Mouse (Mus musculus): ENCODE results near the gene Myo3b. TPM values are rescaled to one million over a fixed set of nuclear protein-coding genes. Genes with fewer than 3 reads are reported as not detected.
A peak's percentile ranks its signal among the peaks of the same experiment; 100 is the strongest.

Myo3b gene
- polyA plus RNA-seq, 1 experiment from 2014 or later = not detected

- H3K27me3 ChIP-seq (ENCODE audit: control insufficient read depth, insufficient read depth, low read length) = no peaks in the 10 kb centered on the region; the same call in 1 of the 2 replicates
- ATAC-seq (ENCODE audit: low FRiP score) = peak; percentile 44; the same call in 1 of the 2 replicates
- H3K36me3 ChIP-seq (ENCODE audit: control insufficient read depth, insufficient read depth, low read length) = no peaks in the 10 kb centered on the region
- H3K9me3 ChIP-seq (ENCODE audit: control insufficient read depth, low read length) = no peaks in the 10 kb centered on the region
- no peak overlapping the region for H3K4me3 ChIP-seq (ENCODE audit: low read depth, low read length)
- no peak overlapping the region for H3K27ac ChIP-seq (ENCODE audit: low read depth, low read length)
- peaks cover 8% of the 10 kb centered on the region; the same call in 1 of the 2 replicates for H3K4me1 ChIP-seq (ENCODE audit: control insufficient read depth, insufficient read depth, low read length)
- peak overlapping the region; percentile 27; the same call in 1 of the 2 replicates for H3K4me2 ChIP-seq
- H3K9ac ChIP-seq (ENCODE audit: low read length) = no peak overlapping the region
- WGBS = 9% methylated on average over 4 of the region's 4 CpGs
- peak; percentile 91 for DNase-seq (ENCODE audit: low spot score, missing footprints)
Measured at GRCm38 (mm10) chr2:70443035-70443434, 404.1 kb downstream of the Myo3b start.

- Histone ChIP-seq H3K27ac (ENCODE audit: low read depth, low read length) (no peak overlapping the region), H3K9ac (ENCODE audit: low read length) (no peak overlapping the region), H3K4me1 (ENCODE audit: control insufficient read depth, insufficient read depth, low read length) (peaks cover 8% of the 10 kb centered on the region; the same call in 1 of the 2 replicates), H3K36me3 (ENCODE audit: control insufficient read depth, insufficient read depth, low read length) (no peaks in the 10 kb centered on the region), H3K4me2 (no peak overlapping the region; the same call in 1 of the 2 replicates), H3K27me3 (ENCODE audit: control insufficient read depth, insufficient read depth, low read length) (no peaks in the 10 kb centered on the region; the same call in 1 of the 2 replicates), H3K4me3 (ENCODE audit: low read depth, low read length) (no peak overlapping the region), H3K9me3 (ENCODE audit: control insufficient read depth, low read length) (no peaks in the 10 kb centered on the region)
- ATAC-seq (ENCODE audit: low FRiP score) (no peak), DNase-seq (ENCODE audit: low spot score, missing footprints) (peak; percentile 85)
- 20% methylated on average over 7 of the region's 7 CpGs for WGBS
Measured at GRCm38 (mm10) chr2:70444141-70444540, 405.2 kb downstream of the Myo3b start.

- DNase-seq (ENCODE audit: low spot score, missing footprints) = peak; percentile 93
- Histone ChIP-seq H3K27me3 (ENCODE audit: control insufficient read depth, insufficient read depth, low read length) (no peaks in the 10 kb centered on the region), H3K4me1 (ENCODE audit: control insufficient read depth, insufficient read depth, low read length) (no peaks in the 10 kb centered on the region), H3K9ac (ENCODE audit: low read length) (peak overlapping the region; percentile 22; the same call in 1 of the 2 replicates), H3K4me2 (peak overlapping the region; percentile 38), H3K36me3 (ENCODE audit: control insufficient read depth, insufficient read depth, low read length) (no peaks in the 10 kb centered on the region), H3K27ac (ENCODE audit: low read depth, low read length) (no peak overlapping the region), H3K4me3 (ENCODE audit: low read depth, low read length) (peak overlapping the region; percentile 15; the same call in 1 of the 2 replicates), H3K9me3 (ENCODE audit: control insufficient read depth, low read length) (no peaks in the 10 kb centered on the region)
- ATAC-seq (ENCODE audit: low FRiP score) = no peak
- WGBS = 12% methylated on average over 12 of the region's 12 CpGs
Measured at GRCm38 (mm10) chr2:70456205-70456604, 417.3 kb downstream of the Myo3b start.

- H3K4me1 ChIP-seq (ENCODE audit: control insufficient read depth, insufficient read depth, low read length) = no peaks in the 10 kb centered on the region
- no peaks in the 10 kb centered on the region for H3K36me3 ChIP-seq (ENCODE audit: control insufficient read depth, insufficient read depth, low read length)
- H3K27ac ChIP-seq (ENCODE audit: low read depth, low read length) = no peak overlapping the region
- H3K9ac ChIP-seq (ENCODE audit: low read length) = no peak overlapping the region
- H3K4me2 ChIP-seq = no peak overlapping the region
- WGBS = 88% methylated on average over 1 of the region's 1 CpGs
- H3K4me3 ChIP-seq (ENCODE audit: low read depth, low read length) = no peak overlapping the region
- no peaks in the 10 kb centered on the region for H3K27me3 ChIP-seq (ENCODE audit: control insufficient read depth, insufficient read depth, low read length)
- ATAC-seq (ENCODE audit: low FRiP score) (no peak), DNase-seq (ENCODE audit: low spot score, missing footprints) (no peak)
- H3K9me3 ChIP-seq (ENCODE audit: control insufficient read depth, low read length) = no peaks in the 10 kb centered on the region
Measured at GRCm38 (mm10) chr2:70463606-70464005, 424.7 kb downstream of the Myo3b start.

- Histone ChIP-seq H3K4me2 (peak overlapping the region; percentile 4; the same call in 1 of the 2 replicates), H3K4me3 (ENCODE audit: low read depth, low read length) (no peak overlapping the region), H3K9me3 (ENCODE audit: control insufficient read depth, low read length) (no peaks in the 10 kb centered on the region), H3K9ac (ENCODE audit: low read length) (no peak overlapping the region), H3K27me3 (ENCODE audit: control insufficient read depth, insufficient read depth, low read length) (peaks cover 47% of the 10 kb centered on the region), H3K27ac (ENCODE audit: low read depth, low read length) (no peak overlapping the region), H3K36me3 (ENCODE audit: control insufficient read depth, insufficient read depth, low read length) (no peaks in the 10 kb centered on the region), H3K4me1 (ENCODE audit: control insufficient read depth, insufficient read depth, low read length) (peaks cover 32% of the 10 kb centered on the region)
- no peak for ATAC-seq (ENCODE audit: low FRiP score)
- DNase-seq (ENCODE audit: low spot score, missing footprints) = peak; percentile 86
- WGBS = 4% methylated on average over 5 of the region's 5 CpGs
Measured at GRCm38 (mm10) chr2:70471136-70471535, 432.2 kb downstream of the Myo3b start.

GRCm38 (mm10) chr2:70471861-70472620 lies 433.1 kb downstream of the Myo3b start:
- peaks cover 40% of the 10 kb centered on the region for H3K4me1 ChIP-seq (ENCODE audit: control insufficient read depth, insufficient read depth, low read length)
- under 1% methylated on average over 48 of the region's 48 CpGs for whole genome bisulfite sequencing
- peak; percentile 17; the same call in 1 of the 2 replicates for ATAC-seq (ENCODE audit: low FRiP score)
- peak overlapping the region; percentile 76 for H3K4me2 ChIP-seq
- no peak overlapping the region; the same call in 1 of the 2 replicates for H3K27ac ChIP-seq (ENCODE audit: low read depth, low read length)
- H3K9me3 ChIP-seq (ENCODE audit: control insufficient read depth, low read length) = no peaks in the 10 kb centered on the region
- peaks cover 56% of the 10 kb centered on the region for H3K27me3 ChIP-seq (ENCODE audit: control insufficient read depth, insufficient read depth, low read length)
- peak overlapping the region; percentile 47 for H3K9ac ChIP-seq (ENCODE audit: low read length)
- H3K4me3 ChIP-seq (ENCODE audit: low read depth, low read length) = peak overlapping the region; percentile 38
- peak; percentile 96 for DNase-seq (ENCODE audit: low spot score, missing footprints)
- H3K36me3 ChIP-seq (ENCODE audit: control insufficient read depth, insufficient read depth, low read length) = no peaks in the 10 kb centered on the region

Other genes with a start within 250 kb of the Myo3b start
- gene Ccdc173, start 249.6 kb upstream of the Myo3b start, polyA plus RNA-seq (2014; fragmentation: Nextera tagmentation; extraction: Ambion mirVana) = 3.8 and 3.9 TPM in 2 replicates
- gene Phospho2, start 249.5 kb upstream of the Myo3b start, polyA plus RNA-seq (2014; fragmentation: Nextera tagmentation; extraction: Ambion mirVana) = 44.3 and 49.9 TPM in 2 replicates
- gene Klhl23, start 217.2 kb upstream of the Myo3b start, polyA plus RNA-seq (2014; fragmentation: Nextera tagmentation; extraction: Ambion mirVana) = 35.0 and 38.2 TPM in 2 replicates
- 440 and 468 TPM in 2 replicates for gene Ssb, start 177.6 kb upstream of the Myo3b start, polyA plus RNA-seq (2014; fragmentation: Nextera tagmentation; extraction: Ambion mirVana)
- gene Mettl5, start 153.5 kb upstream of the Myo3b start, polyA plus RNA-seq (2014; fragmentation: Nextera tagmentation; extraction: Ambion mirVana) = 37.6 and 41.4 TPM in 2 replicates
- gene Ubr3, start 141.9 kb upstream of the Myo3b start, polyA plus RNA-seq (2014; fragmentation: Nextera tagmentation; extraction: Ambion mirVana) = 17.1 and 18.9 TPM in 2 replicates